Mouse (Mus musculus) forebrain, embryonic 15.5 days (tissue): ENCODE measurements at regions not wholly inside any gene's neighbourhood (a gene's known extent, or its start where the extent isn't known, plus 50 kb on each side); places are given as distances from the start of the nearest gene placed in this dataset.

Experiments
- ATAC-seq: fragments of 200-750 bp; cut with Nextera tagmentation; replicated peaks from 2 replicates; pipeline ENCODE4 v1.8.0; 2017; ENCODE audit warnings: mild to moderate bottlenecking, moderate TSS enrichment, moderate library complexity
- H3K27ac ChIP-seq: fragments of 300-500 bp; sonication (generic); replicated peaks from 2 replicates; pipeline ENCODE4 v1.5.1; 2015; ENCODE audit warnings: mild to moderate bottlenecking, inconsistent platforms
- H3K27me3 ChIP-seq: fragments of 300-500 bp; sonication (generic); 2 replicates; pipeline ENCODE4 v1.6.1; 2015; ENCODE audit warnings: inconsistent platforms
- H3K36me3 ChIP-seq: fragments of 300-500 bp; sonication (generic); 2 replicates; pipeline ENCODE4 v1.6.1; 2015; ENCODE audit warnings: mild to moderate bottlenecking, inconsistent platforms
- H3K4me1 ChIP-seq: fragments of 300-500 bp; sonication (generic); 2 replicates; pipeline ENCODE4 v1.6.1; 2015; ENCODE audit warnings: inconsistent platforms
- H3K4me2 ChIP-seq: fragments of 300-500 bp; sonication (generic); replicated peaks from 2 replicates; pipeline ENCODE4 v1.6.1; 2015; ENCODE audit warnings: mild to moderate bottlenecking, inconsistent platforms
- H3K4me3 ChIP-seq: fragments of 300-500 bp; sonication (generic); 2 replicates; pipeline ENCODE4 v1.5.1; 2015; ENCODE audit warnings: mild to moderate bottlenecking, inconsistent platforms
- H3K9ac ChIP-seq: fragments of 300-500 bp; sonication (generic); replicated peaks from 2 replicates; pipeline ENCODE4 v1.6.1; 2015; ENCODE audit warnings: mild to moderate bottlenecking, inconsistent platforms
- H3K9me3 ChIP-seq: fragments of 300-500 bp; sonication (generic); 2 replicates; pipeline ENCODE4 v1.6.1; 2016; ENCODE audit warnings: inconsistent platforms
- WGBS: fragments of 180-500 bp; shearing (Covaris S2); methylation state at CpG from one replicate; pipeline ENCODE4 v1.1.7; 2015; ENCODE audit warnings: mixed read lengths; 5-methylcytosine and 5-hydroxymethylcytosine counted together

DNA sequence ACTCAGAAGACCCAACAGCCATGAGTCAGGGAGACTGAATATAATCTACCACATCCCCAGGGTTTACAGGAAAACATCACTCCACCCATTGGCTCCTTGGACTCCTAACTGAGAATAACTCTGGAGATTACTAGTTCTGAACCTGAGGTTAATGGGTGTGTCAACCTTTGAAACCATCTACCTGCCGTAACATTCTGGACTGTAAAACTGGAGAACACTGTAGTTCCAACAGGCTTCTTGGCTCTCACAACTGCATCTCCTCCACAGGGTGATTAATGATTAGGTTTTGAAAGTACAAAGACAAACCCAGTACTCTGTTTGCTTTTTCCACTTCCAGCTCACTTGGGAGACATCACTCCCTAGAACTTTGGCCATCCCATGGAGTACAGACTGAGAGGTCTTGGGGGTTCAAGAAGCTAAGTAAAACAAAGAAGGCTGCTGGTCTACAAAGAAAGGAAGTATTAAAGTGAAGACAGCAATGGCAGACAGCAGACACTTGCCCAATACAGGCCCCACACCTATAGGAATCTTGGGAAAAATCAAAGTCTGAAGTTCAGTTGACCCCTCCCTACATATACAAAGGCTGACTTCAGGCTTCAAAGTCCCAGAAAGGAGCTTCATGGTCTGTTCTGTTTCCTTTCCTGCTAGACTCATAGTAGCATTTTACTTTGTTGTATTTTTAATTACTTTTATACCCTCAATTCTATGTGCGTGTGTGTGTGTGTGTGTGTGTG, 52.7 kb upstream of the Ddit4l start:
- ATAC-seq = no peak
- Histone ChIP-seq H3K9ac (no peak overlapping the region), H3K4me3 (no peak overlapping the region), H3K27me3 (no peaks in the 10 kb centered on the region), H3K36me3 (no peaks in the 10 kb centered on the region), H3K4me2 (no peak overlapping the region), H3K4me1 (no peaks in the 10 kb centered on the region), H3K9me3 (no peaks in the 10 kb centered on the region), H3K27ac (no peak overlapping the region)
- WGBS = 94% methylated on average over 1 of the region's 2 CpGs
